Mouse (Mus musculus) T-helper 17 cell (primary cell): ENCODE results near the gene Kif3b.
"Not testable (repeated sequence)": the region's sequence is repeated elsewhere in the genome, so short reads cannot be mapped to it uniquely, and the experiment has no call there.

Experiments
- in situ Hi-C, 2 experiments: fragments of 300-600 bp; cut with MboI, MseI; formaldehyde crosslinking; loops; 1 replicate in 1 of 2; 2 replicates in 1 of 2; pipeline ENCODE4 v1.15.1; 2025; ENCODE audit warnings: high pct_unique_total_duplicates in 2 of 2

The Kif3b gene

DNA sequence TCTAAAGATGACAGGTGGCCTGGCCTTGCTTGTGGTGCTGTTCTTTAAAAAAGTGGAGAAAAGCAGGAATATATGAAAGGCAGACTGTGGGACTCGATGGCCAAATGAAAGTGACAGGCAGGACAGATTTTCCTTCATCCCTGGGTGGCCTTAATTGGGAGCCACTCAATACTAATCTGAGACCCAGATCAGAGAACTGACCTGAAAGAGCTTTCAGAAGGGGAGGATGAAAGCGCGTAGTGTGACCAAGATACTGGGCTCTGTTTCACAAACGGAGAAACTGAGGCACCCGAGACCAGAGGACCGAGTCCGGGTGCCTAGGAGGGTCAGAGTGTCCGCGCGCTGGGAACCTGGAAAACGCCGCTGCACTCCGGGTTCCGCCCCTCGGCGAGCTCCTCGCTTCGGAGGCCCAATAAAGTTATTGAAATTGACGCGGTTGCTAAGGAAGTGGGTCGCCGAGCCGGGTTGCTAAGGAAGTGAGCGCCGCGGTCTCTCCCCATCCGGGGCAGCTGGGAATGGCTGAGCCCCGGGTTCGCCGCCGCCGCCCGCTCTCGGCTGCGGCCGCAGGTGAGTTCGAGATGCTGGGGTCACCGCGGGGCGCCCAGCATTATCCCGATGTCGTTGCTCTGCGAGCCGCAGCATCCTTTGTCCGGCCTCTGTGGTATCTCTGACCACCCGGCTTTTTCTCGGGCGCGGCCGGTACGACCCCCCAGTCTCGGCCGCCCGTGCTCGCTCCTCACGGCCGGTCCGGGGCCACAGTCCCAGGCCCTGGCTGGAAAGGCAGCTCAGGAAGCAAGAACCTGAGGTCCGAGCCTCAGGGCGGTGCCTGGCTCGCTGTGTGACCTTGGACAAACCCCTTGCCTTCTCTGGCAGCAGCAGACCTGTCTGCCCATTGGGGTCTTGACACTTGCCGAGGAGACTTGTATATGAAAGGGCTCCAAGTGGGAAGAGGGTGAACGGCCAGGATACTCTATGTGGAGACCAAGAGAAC is at the start of gene Kif3b:
Kif3b (plus strand) TSS at position 476 of the 991 bp plus-strand sequence.
- in situ Hi-C loops, result loop anchor here in 1 of 2 experiments (25.0 kb wide), 1 partner anchor 1179 kb away; the partner anchor contains the start of gene Srxn1

DNA sequence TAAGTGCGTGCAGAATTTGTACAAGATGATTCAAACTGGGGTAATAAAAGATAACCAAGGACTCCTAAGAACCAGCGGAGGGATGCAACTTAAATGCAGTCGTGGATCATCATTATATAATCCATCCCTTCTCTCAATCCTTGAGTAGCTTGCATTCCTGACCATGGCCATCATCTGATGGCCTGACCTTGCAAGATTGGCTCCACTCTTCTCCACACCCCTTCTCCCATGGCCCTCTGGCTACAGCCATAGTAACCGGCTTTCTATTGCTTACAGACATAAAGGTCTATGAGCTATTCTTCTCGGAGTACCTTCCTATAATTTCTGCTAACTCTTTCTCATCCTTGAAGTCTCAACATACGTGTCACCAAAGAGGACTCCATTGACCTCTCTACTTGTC is 49.1 kb upstream of the Kif3b start:
- in situ Hi-C loops, result no loop called here

DNA sequence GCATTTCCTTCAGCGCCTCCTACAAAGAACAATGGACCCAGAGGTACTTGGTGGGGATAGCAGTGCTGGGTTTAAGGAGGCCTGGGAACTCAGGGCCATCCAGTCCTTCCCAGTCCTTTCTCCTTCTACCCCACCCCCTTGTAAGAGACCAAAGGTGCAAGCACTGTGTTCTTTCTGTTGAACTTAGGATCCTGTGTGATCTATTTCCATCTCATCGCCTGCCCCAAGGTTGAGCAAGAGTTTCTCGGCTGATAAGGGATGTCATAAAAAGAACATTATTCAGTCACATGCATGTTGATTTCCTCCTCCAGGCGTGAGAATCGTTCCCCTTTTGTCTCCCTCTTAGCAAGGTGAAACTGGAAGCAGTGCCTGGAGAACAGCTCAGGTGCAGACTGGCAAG is 41.5 kb upstream of the Kif3b start:
- in situ Hi-C loops, result no loop called here

DNA sequence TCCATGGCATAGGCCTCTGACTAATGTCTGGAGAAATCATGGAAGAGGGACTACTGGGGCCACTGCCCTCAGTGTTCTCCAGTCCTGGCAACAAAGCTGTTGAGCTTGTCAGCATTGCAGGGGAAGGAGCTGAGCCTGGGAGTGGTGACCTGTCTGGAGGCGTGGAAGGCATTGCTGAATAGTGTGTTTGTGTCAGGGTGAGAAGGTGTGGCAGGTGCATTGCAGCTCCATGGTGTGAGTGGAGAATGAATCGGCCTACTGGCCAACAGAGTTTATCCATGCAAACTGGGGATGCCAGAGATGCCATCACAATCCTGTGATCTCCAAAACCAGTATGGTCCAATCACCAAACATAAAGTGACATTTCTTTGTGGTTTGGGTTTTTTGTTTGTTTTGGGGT is 34.6 kb upstream of the Kif3b start:
- in situ Hi-C loops, result no loop called here

DNA sequence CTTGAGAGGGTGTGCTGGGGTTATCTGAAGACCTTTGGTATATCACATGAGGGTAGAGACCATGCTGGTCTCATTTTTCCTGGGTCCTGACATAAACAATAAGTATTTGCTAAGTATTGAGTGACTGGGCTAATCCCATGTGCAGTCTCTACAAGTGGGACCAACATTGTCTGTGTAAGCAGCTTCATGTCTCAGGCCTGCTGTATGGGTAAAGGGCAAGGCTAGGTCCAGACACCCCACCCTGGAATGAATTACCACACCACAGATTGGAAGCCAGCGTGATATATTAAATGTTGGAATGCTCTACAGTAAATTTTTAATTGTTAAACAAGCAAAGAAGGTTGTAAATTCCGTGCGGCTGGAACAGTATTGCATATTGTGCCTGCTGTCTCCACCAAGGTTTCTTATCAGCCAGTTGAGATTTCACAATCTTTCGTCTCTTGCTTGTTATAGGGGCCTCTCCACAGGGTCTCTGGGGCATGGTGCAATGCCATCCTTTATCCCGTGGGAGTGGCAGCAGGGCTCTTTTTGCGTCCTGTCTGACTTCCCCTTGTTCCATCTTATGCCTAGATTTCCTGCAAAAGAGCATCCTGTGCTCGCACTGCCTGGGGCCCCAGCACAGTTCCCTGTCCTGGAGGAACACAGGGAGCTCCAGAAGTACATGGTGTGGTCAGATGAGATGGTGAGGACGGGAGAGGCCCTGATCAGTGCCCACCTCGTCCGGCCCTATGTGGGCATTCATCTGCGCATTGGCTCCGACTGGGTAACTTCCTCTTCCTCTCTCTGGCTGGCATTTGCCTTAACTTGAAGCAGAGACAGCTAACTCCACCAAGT is 32.0 kb upstream of the Kif3b start:
- in situ Hi-C loops, result no loop called here

DNA sequence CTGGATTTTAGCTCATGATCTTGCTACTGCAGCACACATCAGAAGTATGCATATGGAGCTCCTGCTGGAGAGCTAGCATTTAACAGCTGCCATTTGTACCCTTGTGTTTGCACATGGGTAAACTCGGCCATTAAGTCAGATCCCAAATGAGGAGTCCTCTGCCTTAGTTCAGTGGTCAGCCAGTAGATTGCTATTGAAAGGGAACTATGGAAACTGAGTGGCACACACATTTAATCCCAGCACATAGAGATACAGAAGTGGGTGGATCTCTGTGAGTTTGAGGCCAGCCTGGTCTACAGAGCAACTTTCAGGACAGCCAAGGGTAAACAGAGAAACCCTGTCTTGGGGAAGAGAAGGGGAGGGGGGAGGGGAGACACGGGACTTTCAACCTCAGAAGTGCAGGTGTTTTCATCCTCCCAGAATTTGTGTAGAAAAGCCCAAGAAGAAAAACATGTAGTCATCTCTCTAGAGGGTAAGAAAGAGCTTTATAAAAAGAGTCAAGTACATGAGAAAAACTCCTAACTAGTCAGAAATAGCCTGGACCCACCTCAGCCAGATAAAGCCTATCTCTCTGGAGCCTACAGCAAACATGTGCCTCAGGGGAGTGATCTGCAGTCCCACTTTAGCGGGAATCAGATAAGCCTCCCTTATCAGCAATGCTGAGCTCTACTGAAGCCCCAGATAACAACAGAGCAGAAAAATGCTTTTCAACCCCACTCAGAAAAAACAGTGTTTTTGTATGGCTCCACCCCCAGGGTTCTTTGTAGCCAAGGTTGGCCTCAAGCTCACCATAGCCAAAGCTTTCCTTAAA is 31.1 kb upstream of the Kif3b start:
- in situ Hi-C loops, result no loop called here

DNA sequence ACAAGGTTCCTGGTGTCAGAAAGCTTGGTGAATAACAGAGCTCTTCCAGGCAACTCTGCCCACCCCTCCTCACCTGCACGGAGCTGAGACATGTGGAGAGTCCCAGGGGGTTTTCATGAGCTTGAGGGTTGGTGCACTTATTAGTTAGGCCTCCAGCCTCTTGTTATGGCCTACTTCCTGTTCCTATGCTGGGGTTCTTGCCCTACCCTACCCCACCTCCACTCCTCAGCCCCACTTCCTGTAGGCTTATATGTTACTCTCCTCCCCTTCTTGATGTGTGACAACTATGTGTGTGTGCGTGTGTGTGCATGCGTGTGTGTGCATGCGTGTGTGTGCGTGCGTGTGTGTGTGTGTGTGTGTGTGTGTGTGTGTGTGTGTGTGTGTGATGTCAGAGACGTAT is 28.2 kb upstream of the Kif3b start:
- in situ Hi-C loops, result no loop called here

DNA sequence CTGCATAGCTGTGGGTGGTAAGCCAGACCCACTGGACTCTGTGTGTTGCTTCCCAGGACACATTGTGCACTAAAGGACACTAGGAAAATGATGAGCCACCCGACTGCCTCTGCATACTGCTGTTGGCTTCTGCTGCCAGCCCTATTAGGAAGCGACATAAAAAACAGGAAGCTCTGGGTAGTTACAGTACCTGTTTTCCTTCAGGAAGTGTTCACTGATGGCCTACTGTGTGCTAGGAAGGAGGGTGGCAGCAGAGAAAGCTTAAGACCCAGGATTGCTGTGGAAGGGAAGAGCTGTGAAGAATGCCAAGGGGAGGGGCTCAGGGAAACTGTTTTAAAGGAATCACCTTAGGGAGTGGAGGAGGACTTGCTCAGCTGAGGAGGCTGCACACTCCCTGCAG is 23.9 kb upstream of the Kif3b start:
- in situ Hi-C loops, result no loop called here

DNA sequence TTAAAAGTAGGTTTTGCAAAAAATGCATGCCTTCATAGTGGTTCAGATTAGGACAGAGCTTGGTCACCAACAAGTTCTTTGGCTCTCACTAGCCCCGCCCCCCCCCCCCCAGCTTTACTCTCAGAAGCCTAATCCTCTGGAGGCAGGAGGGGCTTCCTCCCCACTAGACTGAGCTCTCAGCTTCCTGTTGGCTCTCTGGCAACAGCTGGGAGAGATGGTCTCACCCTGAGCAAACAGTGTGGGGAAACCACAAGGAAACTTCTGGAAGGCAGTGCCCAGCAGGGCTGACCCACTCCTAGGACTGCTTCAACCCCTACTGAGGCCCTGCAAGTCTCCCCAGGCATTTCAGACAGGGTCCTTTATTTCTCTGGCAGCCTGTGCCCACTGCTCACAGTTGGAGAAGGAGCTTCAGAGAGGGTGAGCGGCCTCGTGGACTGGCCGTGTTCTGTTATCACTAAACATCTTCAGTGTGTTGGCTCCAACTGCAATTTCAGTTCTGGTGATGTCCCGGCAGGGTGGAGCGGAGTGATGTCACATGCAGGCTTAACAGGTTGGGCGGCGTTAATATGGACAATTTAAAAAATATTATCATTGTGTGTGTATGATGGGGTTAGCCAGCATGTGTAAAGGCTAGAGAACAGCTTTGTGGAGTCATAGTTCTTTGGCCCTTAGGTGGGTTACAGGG is 20.8 kb upstream of the Kif3b start:
- in situ Hi-C loops, result not testable (repeated sequence)

DNA sequence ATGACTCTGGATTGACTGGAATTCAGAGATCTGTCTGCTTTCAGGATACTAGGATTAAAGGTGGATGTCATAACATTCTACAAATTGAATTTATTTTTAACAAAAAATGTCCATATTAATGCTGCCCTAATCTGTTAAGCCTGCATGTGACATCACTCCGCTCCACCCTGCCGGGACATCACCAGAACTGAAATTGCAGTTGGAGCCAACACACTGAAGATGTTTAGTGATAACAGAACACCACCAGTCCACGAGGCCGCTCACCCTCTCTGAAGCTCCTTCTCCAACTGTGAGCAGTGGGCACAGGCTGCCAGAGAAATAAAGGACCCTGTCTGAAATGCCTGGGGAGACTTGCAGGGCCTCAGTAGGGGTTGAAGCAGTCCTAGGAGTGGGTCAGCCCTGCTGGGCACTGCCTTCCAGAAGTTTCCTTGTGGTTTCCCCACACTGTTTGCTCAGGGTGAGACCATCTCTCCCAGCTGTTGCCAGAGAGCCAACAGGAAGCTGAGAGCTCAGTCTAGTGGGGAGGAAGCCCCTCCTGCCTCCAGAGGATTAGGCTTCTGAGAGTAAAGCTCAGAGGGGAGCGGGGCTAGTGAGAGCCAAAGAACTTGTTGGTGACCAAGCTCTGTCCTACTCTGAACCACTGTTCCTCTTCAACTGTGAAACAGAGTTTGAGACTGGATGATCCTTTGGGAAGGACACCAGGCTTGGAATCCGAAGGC is 16.9 kb upstream of the Kif3b start:
- in situ Hi-C loops, result not testable (repeated sequence)

DNA sequence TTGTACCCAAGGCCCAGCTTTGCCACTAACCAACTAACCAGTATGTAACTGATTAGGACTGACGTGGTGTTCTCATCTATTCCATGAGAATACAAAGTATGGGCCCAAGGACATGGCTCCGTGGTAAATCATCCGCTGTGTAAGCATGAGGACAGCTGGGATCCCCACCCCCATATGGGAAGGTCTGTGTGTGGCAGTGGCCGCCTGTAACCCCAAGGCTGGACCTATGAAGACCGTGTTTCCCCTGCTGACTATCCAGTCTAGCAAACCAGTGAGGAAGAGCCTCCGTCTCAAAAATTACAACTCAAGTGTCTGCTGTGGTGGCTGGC is 16.3 kb upstream of the Kif3b start:
- in situ Hi-C loops, result loop anchor here in 1 of 2 experiments (25.0 kb wide), 1 partner anchor 1163 kb away; the partner anchor contains the start of gene Srxn1

DNA sequence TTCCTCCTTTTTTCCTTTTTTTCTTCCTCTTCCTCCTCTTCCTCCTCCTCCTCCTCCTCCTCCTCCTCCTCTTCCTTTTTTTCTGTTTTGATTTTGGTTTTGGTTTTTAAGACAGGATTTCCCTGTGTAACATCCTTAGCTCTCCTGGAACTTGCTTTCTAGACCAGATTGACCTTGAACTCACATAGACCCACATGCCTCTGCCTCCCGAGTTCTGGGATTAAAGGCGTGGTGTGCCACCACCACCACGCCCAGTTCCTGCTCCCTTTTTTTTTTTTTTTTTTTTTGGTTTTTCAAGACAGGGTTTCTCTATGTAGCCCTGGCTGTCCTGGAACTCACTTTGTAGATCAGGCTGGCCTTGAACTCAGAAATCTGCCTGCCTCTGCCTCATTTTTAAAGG is 15.6 kb upstream of the Kif3b start:
- in situ Hi-C loops, result loop anchor here in 1 of 2 experiments (25.0 kb wide), 1 partner anchor 1163 kb away; the partner anchor contains the start of gene Srxn1

DNA sequence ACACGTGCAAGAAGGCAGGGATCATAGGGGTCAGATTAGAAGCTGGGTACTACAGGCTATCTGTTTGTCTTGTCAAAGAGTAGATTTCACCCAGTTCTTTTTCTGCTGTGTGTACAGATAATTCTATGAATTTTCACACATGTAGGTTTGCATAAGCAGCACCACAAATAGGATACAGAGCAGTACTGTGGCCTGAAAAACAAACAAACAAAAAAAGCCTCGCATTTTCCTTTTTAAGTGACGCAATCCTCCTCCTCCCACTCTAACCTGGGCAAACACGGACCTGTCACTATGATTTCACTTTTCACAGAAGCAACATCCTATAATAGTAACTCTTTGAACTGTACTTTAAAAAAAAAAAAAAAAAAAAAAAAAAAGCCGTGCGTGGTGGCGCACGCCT is 14.8 kb upstream of the Kif3b start:
- in situ Hi-C loops, result loop anchor here in 1 of 2 experiments (25.0 kb wide), 1 partner anchor 1164 kb away; the partner anchor contains the start of gene Srxn1

DNA sequence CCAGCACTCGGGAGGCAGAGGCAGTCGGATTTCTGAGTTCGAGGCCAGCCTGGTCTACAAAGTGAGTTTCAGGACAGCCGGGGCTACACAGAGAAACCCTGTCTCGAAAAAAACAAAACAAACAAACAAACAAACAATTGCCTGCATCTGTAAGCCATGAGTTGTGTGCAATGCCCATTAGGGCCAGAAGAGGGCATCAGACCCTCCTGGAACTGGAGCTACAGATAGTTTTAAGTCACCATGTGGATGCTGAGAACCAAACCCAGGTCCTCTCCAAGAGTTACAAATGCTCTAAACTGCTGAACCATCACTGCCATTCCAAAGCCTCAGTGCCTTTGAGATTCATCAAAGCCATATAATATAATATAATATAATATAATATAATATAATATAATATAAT is 14.4 kb upstream of the Kif3b start:
- in situ Hi-C loops, result loop anchor here in 1 of 2 experiments (25.0 kb wide), 1 partner anchor 1165 kb away; the partner anchor contains the start of gene Srxn1

DNA sequence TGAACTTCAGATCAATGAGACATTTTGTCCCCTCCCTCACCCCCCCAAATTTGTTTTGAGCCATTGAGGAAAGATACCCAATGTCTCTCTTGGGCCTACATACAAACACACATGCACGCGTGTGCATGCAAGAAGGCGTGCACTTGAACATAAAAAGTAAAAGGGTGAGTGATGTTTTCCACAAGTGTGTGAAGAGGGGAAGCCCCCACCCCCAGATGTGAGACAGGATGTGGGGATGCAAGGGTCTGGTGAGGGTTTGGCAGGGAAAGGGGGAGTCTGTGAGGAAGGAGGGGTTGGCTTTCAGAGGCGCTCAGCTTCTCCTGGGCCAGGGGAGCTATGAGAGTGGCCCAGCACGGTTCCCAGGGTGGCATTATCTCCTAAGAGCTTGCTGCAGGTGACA is 12.9 kb upstream of the Kif3b start:
- in situ Hi-C loops, result loop anchor here in 1 of 2 experiments (25.0 kb wide), 1 partner anchor 1166 kb away; the partner anchor contains the start of gene Srxn1

DNA sequence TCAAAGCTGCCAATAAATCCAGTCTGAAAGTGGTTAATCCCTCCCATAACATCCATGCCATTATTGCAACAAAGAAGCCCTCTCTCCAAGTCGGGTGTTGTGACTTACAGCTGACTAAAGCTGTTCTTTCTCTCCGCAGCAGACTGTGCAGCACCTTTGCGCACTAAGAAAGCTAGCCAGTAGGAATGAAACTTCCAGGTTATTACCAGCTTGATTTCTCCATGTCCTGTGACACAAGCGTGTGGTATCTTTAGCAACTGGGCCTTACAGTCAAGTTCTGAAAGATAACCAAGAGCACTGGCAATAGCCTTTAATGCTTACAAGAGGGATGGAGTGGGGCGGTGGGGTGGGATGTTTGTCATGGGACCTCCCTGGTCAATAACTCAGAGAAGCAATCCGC is 7.3 kb upstream of the Kif3b start:
- in situ Hi-C loops, result loop anchor here (10.0 to 25.0 kb wide), 2 partner anchors 61 to 1172 kb away; partner anchors contain the start of genes Asxl1 (in 1 of the 2) and Srxn1 (in 1 of the 2)

DNA sequence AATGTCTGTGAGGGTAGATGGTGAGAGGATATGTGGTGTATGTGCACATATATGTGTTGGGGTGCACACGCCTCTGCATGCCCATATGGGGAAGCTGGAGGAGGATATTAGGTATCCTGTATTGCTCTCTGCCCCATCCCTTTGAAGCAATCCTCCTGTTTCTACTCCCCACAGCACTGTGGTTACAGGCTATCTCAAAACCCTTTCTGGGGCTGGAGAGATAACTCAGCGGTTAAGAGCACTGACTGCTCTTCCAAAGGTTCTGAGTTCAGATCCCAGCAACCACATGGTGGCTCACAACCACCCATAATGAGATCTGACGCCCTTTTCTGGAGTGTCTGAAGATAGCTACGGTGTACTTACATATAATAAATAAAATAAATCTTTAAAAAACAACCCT is 4.7 kb upstream of the Kif3b start:
- in situ Hi-C loops, result loop anchor here (5.0 to 25.0 kb wide), 3 partner anchors 56 to 1174 kb away; partner anchors contain the start of genes Asxl1 (in 1 of the 2) and Srxn1 (in 1 of the 2)

DNA sequence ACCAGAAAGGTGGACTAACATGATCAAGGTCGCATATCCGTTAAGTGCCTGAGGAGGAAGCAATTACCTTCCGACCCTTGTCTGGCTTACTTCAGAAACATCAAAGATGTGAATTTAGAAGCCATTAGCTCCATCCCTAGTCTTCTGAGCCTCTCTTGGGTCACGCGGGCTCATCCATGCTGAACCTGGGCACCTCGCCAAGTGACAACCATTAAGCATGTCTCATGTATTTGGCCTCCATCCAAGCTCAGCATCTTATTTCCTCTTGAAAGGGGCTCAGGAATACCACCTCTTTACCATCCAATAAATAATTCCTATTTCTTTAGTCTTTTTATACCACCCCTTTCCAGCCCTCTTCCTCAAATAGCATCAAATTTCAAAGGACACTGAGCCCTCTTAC is 3.4 kb upstream of the Kif3b start:
- in situ Hi-C loops, result loop anchor here (5.0 to 25.0 kb wide), 3 partner anchors 54 to 1176 kb away; partner anchors contain the start of genes Asxl1 (in 1 of the 2) and Srxn1 (in 1 of the 2)

DNA sequence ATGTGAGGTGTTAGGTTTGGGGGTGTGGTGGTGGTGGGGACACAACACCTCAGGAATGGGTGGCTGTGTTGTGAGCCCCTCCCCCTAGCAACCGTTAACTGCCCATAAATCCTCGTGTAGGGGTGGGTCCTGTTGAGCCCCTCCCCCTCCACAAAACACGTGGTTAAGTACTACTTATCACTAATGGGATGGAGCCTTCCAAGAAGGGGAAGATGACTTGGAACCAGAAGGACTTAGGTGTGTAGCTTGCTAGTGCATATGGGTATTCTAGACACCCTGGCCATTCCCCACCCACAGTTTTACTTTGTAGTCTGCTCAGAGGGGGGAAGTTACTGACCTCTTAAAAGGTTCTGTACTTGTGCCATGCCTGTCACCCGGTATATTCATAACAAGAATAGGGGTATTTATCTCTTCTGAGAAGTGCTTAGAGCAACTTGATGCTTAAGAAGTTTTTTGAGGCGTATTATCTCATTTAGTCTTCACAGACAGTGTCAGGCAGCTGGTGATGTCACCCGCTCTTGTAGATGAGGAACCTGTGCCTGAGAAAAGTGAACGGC is 1.2 kb downstream of the Kif3b start:
- in situ Hi-C loops, result loop anchor here in 1 of 2 experiments (25.0 kb wide), 1 partner anchor 1180 kb away; the partner anchor contains the start of gene Srxn1
